Mouse (Mus musculus): ENCODE measurements around the gene Gm20388. TPM values are rescaled to one million over a fixed set of nuclear protein-coding genes. Genes with fewer than 3 reads are reported as not detected.
"Not testable (repeated sequence)": the region's sequence is repeated elsewhere in the genome, so short reads cannot be mapped to it uniquely, and the experiment has no call there.

Gm20388 gene
- total RNA-seq, 2 experiments from 2014 or later = 1.9 to 2.0 TPM

DNA sequence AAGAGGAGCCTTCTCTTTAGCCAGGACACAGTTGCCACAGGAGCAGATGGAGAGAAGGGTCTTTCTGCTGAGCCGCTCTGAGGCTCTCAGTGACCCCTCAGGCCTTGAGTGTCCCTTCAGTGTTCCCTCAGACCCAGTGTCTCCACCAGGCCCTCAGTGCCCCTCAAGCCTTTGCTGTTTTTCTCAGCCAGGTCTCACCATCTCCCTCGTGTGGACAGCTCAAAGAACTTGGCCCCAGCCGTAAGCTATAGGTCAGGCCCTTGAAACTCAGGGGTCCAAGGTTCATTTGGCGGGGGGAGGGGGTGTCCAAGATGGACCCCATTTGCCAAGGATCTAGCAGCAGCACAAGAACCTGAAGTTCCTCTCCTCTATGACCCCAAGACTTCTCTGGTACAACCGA is 2714.0 kb downstream of the Gm20388 start:
- no peak for DNase-seq

DNA sequence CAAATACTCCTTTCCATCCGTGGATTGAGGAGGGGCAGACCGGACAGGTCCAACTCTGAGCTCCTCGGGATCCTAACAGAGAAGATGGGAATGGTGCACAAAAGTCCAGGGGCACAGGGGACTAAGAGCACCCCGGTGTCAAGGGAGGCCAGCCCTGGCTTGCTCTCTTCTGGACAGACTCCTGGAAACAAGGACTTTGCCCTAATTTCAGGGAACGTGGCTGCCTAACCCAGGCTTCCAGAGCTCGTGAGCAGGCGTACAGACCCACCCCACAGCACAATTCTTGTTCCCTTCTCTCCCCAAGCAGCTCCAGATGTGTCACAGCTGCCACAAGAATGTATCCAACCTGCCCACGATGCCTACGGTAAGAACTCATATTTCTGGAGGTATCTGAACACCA is 2715.2 kb downstream of the Gm20388 start:
- no peak for DNase-seq

DNA sequence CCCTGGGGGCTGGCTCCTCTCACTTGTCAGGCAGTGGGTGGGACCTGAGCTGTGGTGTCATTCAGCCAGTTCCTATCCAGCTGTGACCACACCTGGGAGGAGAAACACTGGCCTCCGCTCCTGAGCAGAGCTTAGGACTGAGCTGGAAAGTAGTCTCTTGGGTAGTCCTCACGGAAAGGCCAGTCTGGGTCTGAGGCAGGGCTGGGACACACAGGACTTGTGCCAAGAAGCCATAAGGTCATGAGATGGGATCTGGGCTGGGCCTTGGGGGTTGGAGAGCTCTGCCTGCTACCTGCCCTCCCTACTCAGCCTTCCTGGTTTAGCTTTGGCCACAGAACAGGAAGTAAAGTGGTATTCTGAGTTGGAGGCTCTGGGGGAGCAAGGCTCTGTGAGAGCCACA is 2716.3 kb downstream of the Gm20388 start:
- no peak for DNase-seq

DNA sequence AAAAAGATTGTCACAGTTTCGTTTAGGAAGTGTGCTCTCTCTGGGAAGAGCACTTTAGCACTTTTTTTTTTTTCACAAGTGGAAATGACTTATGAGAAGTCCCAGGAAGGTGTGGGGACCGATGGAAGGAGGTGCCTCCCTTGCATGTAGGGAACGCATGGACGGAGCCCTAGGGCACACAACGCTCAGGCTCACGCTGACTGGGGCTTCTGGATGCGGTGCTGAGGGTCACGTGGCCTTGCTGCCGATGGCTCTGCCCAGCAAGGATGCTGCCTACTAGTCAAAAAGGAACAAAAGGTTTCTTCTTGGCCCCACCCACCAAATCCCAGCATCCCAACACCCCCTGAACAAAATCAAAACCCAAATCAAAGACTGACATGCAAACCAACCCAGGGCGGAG is 2718.7 kb downstream of the Gm20388 start:
- no peak for DNase-seq

DNA sequence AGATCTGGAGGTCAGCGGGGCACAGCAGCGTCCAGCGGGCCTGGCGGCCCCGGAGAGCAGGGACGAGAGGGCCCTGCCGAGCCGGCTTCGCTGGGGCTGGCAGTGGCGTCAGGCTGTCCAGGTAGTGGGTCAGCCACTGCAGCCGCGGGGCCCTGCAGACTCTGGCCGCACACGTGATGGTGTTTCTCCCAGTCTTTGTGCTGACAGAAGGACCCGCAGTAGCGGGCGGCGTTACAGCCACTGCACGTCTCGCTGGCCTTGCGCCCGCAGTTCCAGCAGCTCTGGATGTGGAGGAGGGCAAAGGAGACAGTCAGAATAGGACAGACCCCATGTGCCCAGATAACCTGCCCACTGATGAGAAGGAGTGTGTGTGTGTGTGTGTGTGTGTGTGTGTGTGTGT is 2720.1 kb downstream of the Gm20388 start:
- no peak for DNase-seq

DNA sequence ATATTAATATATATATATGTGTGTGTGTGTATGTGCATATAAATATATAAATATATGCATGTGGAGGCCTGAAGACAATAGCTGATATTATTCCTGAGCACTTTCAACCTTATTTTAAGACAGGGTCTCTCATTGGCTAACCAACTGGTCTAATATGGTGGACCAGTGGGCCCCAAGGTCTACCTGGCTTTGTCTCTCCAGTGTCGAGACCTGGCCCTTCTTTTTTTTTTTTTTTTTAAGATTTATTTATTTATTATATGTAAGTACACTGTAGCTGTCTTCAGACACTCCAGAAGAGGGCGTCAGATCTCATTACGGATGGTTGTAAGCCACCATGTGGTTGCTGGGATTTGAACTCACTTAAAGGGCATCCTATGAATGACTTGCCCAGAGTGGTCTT is 2721.5 kb downstream of the Gm20388 start:
- not testable (repeated sequence) for DNase-seq

DNA sequence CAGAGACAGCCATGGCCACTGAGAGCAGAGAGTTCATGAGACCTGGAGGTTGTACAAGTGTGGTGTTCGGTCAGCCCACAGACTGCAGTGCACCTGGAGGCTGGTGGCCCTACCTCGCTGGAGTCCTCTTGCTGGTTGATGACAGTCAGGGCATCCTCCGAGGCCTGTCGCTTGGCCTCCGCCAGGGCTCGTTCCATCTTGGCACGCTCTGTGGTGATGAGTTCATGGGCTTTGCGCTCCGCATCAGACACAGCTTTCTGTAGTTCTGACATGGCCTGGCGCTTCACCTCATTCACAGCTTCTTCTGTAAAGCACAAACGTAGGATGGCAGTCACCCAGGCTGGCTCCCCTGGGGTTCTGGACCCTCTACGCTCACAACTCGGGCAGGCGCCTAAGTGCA is 2722.6 kb downstream of the Gm20388 start:
- DNase-seq = no peak

DNA sequence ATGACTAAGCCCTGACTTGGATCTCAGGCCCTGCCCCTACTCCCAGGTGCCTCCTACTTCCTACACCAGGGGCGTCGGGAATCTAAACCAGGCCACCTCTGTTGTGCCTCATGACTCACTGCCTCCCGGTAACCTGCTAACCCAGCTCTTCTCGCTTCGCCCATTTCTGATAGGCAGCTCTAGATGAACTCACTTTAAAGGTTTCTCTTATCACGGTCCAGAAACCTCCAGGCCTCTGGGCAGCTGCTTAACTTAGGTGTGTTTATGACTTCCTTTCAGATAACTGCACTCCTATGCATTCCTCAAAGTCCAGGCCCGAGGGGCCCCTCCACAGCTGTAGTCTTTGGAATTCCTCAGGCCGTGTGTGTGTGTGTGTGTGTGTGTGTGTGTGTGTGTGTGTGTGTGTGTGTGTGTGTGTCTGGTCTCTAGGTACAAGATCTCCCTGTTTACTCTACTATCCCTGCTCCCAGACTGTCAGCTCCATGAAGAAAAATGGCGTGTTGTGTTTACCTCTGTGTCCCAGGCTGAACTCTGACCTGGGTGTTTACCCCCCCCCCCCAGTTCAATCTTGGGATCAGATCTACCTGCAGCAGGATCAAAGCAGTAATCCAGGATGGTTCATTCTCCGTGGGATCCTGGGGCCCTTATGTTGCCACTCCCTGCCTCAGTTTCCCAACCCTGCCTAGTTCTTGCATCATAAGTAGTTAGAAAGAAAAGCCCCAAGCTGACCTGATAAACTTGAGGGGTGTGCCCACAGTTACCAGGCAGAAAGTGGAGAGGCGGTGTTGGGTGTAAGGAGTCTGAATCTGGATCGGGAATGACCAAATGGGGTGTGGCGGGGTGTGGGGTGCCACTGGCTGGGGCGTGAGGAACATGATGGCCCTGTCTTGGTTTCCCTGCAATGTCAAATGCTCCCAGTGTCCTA is 2725.5 kb downstream of the Gm20388 start:
- no peak for DNase-seq

DNA sequence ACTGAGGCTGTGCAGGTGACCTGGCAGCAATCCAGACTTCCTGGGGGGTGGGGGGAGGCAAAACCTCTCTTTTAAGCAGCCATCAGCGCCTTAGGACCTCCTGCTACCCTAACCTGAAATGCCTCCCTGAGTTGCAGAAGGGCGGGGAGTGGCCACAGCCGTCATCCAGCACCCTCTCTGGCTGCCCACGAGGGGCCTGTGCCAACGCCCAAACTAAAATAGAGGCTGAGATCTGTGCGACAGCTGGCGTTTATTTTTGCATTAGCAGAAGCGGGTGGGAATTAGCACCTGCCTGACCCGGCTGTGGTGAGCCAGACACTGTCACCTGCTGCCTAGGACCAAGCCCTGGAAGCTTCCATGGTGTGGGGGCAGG is 2726.1 kb downstream of the Gm20388 start:
- DNase-seq = no peak

DNA sequence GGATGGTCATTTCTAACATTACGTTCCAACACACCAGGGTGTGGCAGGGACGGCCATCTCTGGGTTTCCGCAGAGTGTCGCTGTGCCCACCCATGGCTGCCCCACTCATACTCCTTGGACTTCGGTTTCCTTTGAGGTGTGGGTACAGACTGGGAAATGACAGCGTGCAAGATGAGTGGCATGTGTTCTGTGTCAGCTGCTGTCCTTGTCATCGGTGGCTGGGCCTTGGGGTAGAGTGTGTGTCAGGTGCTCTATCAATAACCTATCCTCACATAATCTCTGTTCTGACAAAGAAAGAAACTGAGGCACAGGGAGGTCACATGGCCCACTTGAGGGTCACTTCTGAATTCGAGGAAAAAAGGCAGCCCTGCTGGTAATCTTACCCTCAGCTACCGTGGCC is 2726.6 kb downstream of the Gm20388 start:
- DNase-seq = no peak

DNA sequence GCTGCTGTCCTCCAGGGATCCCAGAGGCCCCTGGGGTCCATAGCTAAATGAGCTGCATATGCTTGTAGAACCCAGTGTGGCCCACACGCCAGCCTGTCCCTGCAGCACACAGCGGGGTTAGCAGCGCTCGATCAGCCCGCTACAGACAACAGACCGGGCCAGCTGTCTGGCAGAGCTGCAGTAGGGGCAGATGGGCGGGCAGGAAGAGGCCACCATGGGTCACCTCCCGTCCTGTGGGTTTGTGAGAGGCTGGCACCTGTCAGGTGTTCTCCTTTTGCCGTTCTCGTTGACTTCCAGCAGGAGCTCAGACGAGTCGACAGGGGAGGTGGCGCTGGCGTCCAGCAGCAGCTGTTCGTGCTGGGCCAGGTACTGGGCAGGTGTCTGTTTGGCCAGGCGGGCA is 2728.0 kb downstream of the Gm20388 start:
- DNase-seq = no peak

DNA sequence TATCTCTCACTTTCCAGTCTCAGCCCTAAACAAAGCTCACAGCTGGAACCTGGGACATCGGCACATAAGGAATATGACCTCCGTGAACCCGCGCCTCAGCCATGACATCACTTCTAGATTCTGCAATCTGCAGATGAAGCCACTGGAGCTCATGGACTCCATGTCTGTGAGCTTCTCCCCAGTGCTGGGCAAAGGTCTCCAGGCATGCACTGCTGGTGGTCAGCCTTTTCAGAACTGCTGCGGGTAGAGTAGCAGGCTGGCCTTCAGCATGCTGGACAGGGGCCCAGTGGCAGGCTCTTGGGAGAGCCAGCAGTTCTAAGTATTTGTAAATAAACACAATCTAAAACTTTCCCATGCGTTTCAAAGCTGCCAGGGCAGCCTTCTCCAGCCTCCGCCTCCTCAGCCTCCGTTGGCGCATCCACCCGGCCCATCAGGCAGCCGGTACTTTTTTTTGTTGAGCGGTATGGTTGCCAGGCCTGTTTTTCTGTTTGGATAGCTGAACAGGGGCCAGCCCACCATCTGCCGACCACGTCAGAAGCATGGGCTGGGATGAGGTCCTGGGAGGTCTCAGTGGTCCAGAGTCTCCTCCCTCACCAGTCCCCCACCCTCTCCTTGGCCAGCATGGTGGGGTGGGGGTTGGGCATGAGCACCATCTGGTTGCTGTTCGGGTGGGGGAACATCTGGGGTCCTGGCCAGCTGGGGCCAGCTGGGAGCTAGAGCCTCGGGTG is 2729.0 kb downstream of the Gm20388 start:
- DNase-seq = peak; percentile 67

DNA sequence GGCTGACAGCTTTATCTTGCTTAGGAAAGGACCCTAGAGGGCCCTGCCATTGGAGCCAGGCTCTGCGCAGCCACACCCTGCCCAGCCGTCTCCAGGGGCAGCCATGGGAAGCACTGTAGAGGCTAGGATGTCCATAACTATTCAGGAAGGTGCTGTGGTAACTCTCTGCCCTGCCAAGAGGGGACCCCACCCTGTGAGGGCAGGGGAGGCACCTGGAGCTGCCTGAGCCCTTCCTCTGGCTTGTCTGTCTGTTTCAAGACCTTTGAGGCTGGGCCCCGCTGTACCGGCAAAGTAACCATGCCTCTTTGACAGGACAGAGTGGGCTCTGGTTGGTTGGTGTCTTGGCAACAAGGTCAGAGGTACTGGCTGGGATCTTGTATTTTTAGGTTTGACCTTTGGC is 2730.2 kb downstream of the Gm20388 start:
- DNase-seq = no peak

DNA sequence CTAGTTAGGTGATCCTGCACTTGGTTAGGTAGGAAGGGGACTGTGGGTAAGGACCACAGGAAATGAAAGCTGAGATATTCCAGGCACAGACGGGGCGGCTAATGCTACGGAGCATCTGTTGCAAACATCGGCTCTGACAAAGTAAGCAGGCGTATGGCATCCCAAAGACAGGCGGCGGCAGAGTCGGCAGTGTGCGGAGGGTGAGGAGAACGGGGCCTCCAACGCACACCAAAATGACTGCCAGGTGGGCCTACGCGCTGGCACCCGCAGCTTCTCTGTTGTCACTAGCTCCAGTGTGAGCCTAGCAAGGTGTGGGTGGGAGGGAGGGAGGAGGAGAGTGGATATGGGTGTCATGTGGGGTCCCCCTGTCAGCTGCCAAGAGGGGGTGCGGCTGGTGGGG is 2730.8 kb downstream of the Gm20388 start:
- DNase-seq = no peak

DNA sequence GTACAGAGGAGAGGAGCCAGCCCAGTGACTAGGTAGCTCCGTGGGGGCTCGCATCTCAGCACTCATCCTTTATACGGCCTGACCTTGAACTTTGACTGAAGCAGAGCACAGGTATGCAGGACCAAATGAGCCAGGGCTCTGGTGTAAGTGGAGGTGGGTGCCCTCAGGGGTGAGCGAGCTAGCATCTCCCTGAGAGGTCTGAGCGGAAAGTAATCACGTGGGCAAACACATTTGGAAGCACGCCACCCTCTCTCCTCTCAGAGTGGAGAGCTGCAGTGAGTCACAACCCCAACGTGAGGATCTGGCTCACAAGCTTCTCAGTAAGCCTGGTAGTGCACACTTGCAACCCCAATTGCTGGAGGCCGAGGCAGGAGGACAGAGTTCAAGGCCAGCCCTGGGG is 2731.4 kb downstream of the Gm20388 start:
- peak; percentile 81 for DNase-seq

DNA sequence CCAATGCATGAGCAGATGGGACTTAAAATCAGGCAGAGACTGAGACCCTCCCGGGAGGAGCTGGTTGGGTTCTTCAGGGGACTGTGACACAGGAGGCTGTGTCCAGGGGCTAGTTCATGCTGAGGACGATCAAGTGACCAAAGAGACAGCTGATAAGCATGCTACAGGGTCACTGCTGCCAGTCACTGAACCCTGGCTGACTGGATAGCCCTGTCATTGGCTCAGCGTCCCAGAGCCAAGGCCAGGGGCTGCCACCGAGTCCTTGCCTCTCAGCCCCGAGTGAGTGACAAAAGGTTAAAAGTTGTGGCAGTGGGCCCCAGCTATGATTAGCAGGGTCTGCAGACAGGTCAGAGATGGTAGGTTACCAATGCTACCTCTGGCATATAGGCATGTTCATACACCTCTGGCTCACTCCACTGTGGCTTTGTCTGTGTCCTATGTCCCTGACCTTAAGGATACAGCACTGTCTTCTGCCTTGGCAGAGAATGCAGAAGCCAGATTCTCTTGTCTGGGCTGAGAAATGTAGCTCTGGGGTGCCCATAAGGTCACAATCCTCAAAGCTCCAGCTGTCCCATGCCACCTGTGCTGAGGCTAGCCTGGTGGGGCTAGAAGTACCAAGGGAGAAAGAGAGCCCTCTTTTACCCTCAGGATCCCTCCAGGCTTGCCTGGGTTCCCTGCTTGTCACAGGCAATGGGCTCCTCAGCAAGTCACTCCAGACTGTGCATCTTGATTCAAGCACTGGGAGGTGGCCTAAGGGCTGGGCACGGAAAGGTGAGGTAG is 2733.7 kb downstream of the Gm20388 start:
- peak; percentile 54 for DNase-seq

DNA sequence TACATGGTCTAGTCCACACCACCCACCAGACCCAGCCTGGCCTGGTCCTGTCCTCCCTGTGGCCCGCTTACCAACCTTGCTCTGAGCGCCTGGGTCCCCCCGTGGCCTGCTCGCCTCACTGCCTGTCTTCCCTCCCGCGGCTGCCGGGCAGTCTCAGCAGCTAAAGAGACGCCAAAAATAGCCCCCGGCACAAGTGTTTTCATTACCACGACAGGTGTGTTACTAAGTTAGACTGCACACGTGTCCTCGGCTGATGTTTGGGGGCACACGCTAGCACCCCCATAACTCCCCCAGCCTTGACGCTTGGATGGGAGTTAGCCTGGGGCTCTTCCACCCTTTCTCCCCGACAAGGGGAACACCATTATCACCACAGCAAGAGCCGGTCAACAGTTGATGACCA is 2735.7 kb downstream of the Gm20388 start:
- DNase-seq = no peak

DNA sequence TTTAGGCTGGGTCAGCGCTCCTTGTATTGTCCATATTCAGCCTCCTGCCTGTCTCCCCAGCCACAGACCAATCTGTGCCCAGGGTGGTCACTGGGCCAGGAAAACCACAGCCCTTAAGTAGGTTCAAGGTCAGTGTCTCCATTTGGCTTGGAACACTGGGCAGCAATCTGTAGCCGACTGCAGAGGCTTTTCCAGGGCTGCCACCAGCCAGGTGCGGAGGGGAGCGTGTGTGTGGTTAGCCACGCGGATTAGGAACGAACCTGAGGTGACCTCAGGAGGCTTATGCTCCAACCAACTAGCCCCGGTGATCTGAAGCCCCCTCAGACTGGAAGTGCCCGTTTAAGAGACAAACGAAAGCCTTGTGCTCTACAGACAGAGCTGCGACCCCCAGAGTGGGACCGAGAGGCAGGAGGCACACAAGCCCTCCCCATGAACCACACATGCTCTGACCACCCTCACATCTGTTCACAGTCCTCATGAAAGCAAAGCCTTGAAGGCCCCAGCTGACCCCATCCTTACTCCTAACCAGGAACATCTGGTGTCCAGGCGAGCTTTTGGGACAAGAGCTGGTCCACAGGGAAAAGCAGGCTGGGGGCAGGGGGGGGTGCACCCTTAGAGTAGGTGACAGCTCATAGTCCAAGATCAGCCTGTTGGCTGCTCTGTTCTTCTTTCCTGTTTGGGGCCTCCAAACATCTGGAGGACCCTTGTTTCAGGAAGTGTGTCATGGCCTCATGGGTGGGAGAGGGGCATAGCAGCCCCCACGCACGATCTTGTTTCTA is 2737.7 kb downstream of the Gm20388 start:
- no peak for DNase-seq

DNA sequence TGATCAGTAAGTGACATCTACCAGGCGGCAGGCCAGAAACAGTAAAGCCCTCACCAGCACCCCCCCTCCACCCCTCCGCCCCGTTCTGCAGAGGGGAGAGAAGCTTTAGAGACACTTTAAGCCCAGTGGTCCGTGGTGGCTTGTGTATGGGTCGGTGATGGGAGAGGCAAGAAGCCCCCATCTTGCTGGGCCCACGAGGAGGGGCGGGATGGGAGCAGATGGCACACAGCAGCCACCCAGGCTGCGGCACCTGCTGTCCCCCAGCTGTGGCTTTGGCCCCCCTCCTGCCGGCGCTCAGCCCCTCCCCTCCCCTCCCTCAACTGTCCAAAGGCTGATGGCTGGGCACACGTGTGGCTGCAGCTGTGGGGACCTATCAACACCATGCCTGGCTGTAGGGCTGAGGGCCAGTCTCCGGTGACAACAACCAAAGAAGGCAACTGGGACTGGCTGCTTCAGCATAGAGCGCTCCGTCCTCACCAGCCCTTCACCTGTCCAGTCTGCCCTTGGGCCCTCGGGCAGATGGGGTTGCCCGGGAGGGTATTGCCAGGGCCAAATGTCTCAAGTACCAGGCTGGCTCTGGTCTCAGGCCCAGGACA is 2740.8 kb downstream of the Gm20388 start:
- DNase-seq = no peak

DNA sequence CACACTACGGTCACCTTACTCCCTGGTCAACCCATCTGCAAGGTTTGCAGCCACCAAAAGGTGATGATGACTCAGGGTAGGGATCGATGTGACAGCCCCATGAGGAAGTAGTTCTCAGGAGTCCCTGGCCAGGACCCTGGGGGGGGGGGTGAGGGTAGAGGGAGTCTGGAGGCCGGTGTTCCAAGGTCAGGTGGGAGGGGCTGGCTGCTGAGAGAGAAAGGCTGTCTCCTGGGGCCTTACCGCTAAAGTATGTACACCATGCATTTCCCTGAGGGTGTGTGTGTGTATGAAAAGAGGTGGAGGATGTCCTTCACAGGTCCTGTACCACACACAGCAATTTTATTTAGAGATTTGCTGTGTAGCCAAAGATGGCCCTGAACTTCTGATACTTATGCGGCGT is 2742.0 kb downstream of the Gm20388 start:
- no peak for DNase-seq

DNA sequence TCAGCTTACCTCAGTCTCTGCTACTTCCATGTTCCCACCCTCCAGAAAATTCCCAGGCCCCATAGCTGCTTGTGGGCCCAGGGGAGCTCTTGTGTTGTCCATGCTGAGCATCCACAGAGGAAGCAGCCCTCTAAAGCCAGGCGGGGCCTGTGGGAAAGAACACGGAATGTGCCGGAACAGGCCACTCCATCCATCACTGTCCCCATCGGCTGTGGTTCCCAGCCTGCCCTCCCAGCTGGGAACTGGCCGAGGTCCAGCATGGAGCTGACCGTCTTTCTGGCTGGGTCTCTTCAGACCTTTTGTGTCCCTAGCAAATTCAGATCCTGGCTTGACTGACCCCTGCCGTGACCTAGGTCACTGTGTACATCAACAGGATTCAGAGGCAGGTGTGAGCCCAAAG is 2744.1 kb downstream of the Gm20388 start:
- peak; percentile 69 for DNase-seq
